Mouse (Mus musculus): ENCODE measurements around the gene Cd6.

The Cd6 gene

DNA sequence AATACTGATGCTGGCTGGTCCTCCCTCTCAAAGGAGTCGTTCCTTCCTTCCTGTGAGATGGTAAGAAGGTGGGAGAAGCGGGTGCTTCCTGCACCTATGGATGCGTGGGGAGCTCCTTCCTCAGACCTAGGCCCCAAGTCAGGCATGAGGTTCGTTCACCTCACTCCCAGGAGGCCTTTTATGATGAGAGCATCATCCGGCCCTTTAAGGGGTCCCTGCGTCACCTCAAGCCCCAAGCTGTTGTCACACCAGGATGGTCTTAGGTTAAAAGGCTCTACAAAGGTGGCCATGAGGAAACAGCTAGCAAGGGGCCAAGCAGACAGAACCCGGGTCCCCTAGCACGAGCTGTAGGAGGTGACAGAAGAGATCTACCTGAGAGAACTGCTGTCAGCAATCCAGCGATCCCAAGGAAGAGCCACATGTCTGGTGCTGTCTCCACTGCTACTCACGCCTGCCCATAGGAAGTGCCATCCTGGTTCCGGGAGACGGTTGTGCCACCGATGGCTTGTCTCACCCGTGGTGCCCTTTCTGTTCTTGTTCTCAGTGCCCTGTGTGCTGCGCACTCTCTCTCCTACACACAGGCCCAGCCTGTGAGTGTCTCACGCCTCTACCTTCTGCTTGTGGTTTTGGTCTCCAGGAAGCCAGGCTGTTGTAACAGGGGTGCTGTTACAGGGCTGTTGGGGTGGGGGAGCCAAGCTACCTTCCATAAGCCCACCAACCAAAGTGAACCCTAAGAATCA lies at the start of gene Cd6:
Cd6 (minus strand) TSS at position 623 of the 740 bp plus-strand sequence.
- no peak for DNase-seq (ENCODE audit: low spot score)

DNA sequence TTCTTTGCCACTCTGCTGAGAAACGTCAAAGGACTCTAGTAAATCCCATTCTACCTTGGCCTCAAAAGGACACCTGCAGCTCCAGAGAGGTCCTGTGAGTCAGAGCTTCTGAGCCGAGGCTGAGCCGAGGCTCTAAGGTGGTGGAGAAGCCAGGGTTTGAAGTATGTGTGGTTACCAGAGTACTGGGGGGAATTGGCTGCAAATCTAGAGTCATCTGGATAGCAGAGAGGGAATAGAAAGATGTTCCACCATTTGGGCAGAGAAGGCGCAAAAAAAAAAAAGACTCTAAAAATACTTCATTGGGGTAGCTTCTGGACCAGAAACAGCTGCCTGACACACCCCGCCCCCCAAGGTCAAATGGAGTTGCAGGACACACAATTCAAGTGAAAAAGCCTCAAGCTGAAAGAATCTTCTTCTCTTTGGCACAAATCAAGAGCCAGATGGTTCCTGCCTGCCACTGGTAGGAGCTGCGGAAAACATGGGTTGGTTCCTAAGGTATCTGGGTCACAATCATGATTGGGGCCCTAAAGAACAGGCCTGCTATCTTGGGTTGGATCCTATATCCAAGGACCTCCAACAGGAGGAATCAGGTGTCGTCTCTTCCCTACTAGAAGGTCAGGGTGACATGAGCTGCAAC lies 48.5 kb upstream of the Cd6 start:
- no peak for DNase-seq (ENCODE audit: low spot score)

DNA sequence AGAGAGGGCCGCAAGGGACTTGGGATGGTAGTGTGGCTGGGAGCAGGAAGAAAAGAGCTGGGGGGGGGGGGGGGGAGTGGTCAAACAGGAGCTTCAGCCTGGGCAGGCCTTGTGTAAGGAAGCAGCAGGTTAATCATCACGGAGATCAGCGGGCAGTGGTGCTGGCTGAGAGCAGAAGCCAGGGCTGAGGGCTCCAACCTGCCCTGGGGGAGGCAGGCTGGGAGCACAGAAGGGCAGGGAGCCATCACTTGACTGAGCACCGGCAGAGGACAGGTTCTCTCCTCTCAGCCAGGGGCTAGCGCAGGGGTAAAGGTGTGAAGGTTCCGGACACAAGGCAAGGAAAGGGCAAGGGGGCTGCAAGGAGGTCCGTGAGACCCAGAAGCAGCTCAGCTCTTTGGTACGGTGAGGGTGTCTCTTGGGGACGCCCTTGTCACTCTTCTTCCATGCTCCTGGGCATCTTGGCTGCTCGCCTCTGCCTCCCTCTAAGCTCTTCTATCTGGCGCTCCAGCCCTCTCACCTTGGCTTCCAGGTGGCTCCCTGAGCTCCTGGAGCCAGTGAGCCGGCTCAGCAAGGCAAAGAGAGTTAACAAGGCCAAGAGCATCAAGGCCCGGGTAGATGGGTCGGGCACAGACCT lies 41.6 kb upstream of the Cd6 start:
- DNase-seq (ENCODE audit: low spot score), result no peak

DNA sequence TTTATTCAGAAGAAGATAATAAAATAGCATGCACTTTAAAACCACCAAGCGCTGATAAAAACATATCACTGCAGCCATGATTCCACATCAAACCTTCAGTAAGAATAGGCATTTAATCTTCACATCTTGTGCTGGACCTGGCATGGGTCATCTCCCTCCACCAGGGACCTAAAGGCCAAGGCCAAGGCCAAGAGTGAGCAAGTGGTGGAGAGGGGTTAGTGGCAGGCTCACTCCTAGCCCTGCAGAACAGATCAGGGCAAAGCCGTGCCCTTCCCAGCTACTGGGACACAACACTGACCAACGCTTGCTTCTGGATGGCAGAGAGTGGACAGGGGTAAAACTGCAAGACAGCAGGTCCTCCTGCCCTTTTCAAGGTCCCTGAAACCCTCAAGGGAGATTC lies 40.8 kb upstream of the Cd6 start:
- no peak for DNase-seq (ENCODE audit: low spot score)

DNA sequence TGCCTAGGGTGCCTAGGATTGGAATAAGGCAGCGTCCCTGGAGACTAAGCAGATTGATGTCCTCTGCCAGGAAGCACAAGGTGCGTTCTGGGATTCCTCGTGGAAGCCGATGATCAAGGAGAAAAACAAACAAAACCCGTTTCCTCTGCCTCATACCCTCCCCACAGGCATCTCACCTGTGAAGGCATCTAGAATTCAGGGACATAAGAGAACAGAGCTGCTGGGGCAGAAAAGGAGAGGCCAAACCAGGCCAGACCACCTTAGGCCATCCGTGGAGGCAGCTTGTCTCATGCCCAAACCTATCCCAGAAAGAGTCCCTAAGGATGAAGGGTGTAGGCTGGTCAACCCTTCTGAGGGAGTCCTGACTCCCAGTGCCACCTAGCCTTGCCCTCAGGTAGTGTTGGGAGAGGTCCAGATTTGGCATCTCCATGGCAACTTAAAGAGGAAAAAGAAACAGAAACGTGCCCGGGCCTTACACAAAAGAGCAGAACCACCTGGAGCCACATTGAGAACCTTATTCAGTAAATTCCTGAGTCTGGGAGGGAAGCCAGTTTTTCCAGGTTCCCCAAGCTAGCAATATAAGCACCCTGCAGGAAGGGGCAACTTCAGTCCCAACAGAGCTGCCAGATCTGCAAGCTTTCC lies 40.1 kb upstream of the Cd6 start, which contains the start of gene Tmem132a:
Tmem132a (minus strand) TSS at position 55 of the 642 bp plus-strand sequence.
- DNase-seq (ENCODE audit: low spot score), result no peak

DNA sequence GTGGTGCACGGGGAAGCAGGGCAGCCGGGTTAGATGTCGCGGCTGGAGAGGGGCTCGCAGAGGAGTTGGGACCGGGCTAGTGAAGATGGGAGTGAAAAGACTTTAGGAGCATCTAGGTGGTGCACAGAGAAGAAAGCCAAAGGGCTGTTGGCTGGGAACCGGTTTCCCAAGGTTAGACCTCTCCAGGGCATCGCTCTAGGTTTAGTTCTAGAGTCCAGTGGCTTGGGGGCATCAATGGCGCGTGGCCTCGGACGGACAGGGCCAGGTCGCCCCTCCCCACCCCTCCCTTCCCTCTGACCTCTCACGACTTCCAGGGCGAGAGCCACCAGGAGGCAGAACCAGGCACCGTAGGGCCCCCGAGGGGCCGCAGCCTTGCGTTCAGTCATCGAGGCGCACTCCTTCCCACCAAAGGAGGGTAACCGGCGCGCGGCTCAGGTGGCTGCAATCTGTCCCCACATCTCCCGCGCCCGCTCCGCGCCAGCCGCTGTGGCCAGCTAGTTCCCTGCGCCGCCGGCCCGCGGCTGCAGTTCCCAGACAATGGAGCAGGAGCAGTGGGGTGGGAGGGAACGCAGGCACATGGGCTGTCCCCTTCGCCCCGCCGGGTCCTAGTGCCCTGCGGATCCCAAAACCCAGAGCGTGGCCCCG lies 39.5 kb upstream of the Cd6 start:
- DNase-seq (ENCODE audit: low spot score), result peak; percentile 49

DNA sequence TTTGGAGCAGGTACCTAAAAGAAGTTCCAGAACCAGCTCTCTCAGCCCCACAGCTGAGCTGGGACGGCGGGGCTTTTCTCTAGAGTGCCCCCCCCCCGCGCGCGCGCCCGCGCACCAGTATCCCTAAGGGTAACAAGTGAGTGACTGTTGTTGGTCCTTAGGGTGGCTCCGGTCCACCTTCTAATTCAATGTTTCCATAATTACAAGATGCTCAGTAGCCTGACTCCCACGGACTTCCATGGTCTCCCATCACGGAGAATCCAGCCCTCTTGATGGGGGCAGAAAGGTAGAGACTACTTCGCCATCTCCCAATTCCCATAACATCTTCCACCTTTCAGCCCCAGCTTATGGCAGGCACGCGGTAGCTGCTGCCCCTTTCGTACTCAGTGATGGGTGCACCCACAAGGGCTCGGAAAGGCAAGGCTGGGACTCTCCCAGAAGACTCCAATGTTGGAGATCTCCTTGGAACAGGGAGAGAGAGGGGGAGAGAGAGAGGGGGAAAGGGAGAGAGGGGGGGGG lies 38.8 kb upstream of the Cd6 start:
- DNase-seq (ENCODE audit: low spot score), result no peak

DNA sequence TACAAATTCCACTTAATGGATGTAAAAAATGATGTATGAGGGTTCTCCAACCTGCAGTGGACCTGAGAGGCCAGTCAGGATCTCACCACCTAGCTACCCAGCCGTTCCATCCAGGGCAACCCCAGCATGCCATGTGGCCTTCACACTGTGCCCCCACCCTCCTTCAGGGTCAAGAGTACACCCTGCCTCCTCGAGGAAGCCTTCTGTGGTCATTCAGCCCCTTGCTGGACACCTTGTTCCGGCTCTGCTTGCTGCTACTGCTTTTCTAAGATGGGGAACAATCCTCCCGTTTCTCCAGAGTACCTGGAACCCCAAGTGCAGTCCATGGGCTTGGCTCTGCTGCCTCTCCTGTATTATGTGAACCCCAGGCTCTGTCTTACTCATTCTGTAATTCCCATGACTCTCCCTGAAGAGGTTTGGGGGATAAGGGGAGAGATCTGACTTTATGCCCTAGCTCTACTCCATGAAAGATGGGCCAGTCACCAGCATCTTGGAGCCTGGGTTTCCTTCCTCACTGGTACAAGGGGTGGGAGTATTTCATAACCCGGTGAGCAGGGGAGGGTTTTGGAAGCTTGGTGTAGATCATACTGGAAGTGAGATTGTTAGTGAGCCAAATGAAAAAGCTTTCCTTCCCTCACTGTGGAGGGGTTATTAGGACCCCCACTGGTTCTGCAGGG lies 38.2 kb upstream of the Cd6 start:
- no peak for DNase-seq (ENCODE audit: low spot score)

DNA sequence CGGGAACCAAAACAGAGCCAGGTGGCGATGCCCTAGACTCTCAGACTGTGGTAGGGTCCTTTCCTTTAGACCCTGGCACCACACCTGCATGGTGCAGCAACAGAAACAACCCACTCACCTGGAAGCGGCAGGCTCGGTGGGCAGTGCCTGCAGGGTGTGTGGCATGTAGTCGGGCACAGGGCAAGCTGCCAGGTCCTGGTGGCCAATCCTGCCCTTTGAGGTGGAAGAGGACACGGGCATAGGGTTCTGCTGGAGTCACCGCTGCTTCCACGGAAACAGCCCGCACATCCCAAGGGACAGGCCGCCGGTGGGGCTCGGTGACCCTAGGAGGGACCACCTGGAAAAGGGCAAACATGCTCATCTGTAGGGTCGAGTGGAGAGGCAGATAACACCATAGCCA lies 36.5 kb upstream of the Cd6 start:
- no peak for DNase-seq (ENCODE audit: low spot score)

DNA sequence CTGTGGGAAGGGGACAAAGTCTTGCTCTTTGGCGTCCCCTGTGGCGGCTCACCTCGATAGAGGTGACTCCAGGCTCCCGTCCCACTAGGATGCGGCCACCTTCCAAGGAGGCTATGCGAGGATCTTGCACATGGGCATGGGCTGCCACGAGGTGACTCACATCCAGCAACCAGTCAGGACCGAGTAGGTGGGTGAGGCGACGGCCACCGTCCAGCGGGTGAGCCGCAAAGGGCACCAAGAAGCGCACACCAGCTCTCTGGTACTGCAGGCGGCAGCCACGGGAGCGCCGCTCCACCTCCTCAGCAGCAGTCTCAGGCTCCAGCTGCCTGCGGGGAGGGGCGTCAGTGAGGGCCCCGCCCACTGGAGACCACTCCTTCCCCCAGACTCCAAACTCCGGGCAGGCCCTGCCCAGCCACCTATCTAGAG lies 30.2 kb upstream of the Cd6 start:
- no peak for DNase-seq (ENCODE audit: low spot score)

DNA sequence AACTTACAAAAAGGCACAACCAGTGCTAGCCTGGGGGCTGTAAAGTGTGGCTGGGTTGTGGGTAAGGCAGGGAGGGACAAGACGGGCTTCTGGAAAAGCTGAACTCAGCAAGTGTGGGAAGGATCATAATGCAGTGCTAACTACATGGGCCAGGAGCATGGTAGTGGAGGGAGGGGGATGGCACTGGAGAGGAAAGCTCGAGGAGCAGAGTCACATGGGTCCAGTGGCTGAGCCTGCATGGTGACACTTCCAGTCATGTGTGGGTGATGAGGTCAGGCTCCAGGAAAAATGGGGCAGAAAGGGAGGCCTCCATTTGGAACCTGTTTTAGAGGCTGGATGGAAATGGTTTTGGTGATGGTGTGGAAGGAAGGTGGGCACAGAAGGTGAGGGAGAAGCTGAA lies 26.7 kb upstream of the Cd6 start:
- DNase-seq (ENCODE audit: low spot score), result no peak

DNA sequence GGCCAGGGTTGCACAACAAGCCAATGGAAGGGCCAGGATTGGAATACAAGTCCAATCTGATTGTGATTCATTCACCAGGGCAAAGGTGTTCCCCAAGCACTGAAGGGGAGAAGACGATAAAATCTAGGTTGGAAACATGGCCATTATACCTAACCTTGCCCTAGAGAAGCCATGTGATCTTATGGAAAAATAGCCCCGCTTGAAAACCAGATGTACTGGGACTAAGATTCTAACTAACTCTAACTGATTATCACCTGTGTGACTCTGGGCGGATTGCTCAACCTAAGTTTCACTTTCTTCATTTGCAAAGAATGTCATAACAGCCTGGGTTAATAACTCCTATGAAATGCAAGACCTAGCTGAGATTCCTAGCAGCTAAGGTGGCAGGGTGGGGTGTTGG lies 25.6 kb upstream of the Cd6 start:
- DNase-seq (ENCODE audit: low spot score), result no peak

DNA sequence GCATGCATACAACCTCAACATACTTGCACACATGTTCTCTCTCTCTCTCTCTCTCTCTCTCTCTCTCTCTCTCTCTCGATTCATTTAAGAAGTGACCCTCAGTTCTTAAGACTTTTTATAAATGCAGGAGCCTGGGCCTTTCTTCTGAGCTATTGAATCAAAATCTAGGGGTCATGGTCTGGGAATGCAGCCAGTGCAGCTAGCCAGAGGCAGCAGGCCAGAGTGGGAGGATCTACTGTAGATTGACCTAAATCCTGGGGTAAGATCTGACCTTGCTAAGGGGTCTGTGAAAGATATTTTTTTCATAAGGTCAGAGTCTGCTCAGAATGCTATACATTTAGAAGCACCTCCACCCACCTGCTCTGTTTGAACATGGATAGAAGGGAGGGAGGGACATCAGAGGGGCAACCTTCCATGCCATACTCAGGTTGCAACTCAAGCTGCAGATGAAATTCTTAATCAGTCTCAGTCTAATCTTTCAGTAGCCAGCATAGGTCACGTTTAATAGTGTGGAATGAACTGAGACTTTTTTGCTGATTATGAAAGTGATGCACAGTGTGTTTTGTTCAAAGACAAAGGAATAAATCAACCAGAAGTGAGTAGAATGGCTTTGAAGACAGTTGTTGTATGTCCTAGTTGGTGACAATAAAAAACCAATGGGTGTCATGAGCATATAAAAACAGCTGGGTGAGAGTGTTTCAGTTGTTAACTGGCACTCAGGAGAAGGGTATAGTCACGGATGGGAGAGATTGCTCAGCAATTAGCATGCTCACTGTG lies 17.6 kb upstream of the Cd6 start:
- no peak for DNase-seq (ENCODE audit: low spot score)

DNA sequence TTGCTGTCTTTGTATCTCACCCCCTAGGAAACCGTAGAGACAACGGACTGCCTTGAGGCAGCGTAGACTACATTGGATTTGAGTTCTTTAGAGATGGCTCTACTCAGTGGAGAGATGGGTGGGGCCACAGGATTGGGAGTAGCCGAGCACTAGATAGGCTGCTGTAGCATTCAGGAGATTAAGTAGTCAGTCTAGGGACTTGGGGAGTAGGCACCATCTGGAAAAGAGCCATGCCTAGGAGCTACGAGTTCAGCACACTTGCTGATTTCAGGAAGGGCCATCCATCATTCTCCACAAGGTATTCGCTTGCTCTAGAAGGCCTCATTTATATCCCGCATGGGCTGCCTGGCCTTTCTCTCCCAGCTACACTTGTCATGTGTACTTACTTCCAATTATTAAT lies 16.3 kb upstream of the Cd6 start:
- DNase-seq (ENCODE audit: low spot score), result no peak

DNA sequence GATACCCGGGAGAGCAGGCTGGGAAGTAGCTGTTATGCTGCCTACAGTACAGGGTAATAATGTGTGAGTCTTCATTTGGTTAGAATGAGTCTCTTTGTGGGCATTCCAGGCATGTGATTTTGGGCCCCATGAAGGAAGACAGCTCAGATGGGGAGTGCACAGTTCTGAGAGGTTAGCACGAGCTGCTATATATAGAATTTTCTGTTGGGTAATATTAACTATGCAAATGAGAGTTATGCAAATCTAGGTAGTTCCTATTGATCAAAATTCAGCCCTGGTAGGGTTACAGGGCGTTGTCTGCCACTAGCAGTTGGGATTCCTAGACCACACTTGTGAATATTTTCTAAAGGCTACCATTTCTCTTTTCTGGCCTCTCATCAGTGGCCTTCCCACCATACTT lies 15.6 kb upstream of the Cd6 start:
- DNase-seq (ENCODE audit: low spot score), result no peak

DNA sequence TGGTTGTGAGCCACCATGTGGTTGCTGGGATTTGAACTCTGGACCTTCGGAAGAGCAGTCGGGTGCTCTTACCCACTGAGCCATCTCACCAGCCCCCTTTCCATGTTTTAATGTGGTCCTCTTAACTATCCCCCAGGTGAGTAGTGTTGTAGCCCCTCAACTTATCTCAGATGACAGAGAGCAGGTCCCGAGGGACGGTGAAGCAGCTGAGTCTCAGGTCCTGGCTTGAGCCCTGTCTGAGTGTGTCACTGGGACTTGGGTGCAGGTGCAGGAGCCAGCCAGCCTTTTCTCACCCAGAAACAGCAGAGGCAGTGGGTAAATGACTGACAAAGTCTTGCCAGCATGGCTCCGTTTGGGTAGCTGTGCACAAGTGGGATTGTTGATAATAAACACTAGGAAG lies 14.3 kb upstream of the Cd6 start:
- no peak for DNase-seq (ENCODE audit: low spot score)

DNA sequence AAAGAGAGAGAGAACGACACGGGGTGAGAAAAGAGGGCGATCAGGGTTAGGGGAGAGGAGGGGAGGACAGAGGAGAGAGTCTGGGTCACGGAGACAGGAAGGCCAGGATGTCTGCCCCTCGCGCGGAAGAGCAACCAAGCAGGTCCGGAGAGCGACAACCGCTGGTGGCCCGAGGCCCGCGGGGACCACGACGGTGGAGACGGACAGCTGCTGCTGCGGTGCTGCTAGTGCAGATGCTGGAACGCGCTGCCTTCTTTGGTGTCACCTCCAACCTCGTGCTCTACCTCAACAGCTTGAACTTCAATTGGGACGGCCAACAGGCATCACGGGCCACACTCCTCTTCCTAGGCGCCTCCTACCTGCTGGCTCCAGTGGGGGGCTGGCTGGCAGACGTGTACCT lies 13.1 kb upstream of the Cd6 start:
- no peak for DNase-seq (ENCODE audit: low spot score)

DNA sequence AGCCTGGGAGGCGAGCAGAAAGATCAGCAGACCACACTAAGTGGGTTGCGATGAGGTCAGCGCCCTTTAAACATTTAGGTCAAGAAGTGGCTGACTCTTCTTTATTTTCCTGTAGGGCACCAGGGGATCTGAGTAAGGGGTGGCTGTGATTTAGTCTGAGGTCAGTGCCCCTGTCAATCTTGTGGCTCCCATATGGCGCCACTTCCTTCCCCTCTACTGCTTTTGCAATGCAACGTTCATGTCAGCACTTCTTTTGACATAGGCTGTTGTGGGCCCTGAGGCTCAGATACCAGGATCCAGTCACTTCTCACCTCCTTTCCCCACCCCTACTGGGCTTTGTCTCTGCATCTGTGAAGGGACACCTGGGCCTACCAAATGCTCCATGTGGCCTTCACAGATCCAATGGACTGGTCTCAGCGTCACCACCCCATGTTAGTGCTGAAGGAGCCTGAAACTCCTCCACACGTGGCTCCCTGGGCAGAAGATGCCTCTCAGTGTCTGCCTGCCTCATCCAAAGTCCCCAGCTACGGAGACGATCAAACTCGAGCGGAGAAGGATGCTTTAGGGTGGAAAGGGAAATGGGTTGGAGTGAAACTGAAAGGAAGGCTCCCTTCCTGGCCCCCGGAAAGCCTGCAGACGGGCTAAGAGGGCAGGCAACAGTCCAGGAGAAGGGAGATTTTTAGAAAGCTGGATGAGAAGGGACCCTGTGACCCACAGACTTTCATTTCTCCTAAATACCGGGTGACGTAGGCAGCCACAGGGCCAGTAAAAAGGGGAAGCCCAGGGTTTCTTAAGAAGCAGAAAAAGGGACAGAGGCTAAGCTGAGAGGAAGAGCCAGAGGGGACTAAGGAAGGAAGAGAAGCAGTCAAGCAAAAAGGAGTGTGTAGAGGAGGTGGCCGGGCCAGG lies 12.1 kb upstream of the Cd6 start:
- DNase-seq (ENCODE audit: low spot score), result peak; percentile 18

DNA sequence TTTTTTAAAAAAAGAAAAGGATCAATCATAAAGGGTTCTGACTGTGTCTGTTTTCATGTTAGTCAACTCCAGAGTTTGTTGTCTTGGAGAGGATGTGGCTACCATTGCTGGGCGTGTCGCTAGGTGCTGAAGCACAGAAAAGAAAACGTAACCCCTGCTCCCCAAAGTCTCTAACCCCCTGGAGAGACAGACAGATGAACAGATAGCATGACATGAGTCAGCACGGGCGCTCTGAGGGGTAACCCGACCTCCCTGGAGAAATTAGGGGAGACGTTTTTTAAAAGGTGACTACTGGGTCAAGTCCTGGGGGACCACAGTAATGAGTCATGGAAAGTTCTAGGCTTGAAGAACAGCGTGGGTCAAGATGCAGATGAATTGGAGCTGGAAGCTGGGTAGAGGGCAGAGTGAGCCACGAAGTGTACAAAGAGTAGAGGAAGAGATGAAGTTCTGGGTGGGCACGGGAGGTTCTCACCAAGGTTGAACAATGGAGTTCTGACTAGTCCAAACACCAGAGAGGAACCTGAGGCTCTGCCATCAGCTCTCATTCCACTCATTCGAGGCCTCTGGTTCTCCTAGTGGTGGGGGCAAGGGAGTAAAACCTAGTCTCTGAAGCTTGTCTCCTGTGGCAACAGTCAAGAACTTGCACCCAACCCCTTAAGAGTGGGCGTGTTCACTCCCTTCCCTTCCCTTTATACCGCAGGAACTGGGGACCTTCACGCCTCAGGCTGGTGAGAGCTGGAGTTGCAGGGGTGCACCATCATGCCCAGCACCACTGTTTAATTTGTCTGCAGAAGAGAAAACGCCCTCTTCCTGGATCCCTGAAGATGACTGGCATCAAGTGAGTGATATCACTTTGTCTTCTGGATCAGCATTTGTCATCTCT lies 9.4 kb upstream of the Cd6 start, which contains the start of gene Slc15a3:
Slc15a3 (plus strand) TSS at position 718 of the 883 bp plus-strand sequence.
- no peak for DNase-seq (ENCODE audit: low spot score)

All from layer of hippocampus, adult 9-10 months (tissue).